Mouse (Mus musculus) embryo, embryonic 11 days (tissue): ENCODE data around the gene Il33.
A peak's percentile ranks its signal among the peaks of the same experiment; 100 is the strongest.
"Not testable (repeated sequence)": the region's sequence is repeated elsewhere in the genome, so short reads cannot be mapped to it uniquely, and the experiment has no call there.

Experiments
- DNase-seq: peaks from one replicate; pipeline ENCODE4 v3.0.0-alpha.2; 2015

The Il33 gene

DNA sequence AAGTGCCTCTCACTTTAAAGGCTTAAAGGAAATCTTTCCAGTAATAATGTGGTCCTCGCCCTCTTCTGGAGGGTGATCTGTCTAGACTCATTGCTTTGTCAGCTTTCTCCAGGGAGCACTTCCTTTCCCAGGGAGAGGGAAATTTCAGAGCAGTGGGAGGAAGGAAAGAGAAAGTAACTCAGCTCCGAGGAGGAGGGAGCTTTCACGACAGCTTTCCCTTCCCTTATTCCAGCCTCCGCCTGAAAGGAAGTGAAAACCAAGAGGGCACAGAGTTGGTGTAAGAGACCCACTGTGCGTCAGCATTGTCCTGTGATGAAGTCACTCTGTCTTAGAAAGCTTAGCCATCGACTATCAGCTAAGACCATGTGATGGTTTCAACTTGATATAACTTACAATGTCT, 15.3 kb downstream of the Il33 start:
- no peak for DNase-seq

DNA sequence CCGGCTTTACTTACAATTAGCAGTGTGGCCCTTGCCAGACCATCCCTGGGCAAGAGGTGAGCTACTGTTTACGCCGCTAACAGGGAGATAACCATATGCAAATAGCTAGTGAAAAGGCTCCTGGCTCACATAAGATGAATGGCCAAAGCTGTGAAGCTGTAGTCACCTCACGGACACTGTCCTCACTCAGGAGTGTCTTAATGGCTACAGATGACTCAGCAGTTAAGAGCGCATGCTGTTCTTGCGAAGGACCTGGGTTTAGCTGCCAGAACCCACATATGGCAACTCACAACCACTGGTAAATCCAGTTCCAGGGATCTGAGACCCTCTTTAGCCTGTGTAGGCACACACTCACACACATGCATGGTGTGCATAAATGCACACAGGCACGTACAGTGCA, 16.3 kb downstream of the Il33 start:
- no peak for DNase-seq

DNA sequence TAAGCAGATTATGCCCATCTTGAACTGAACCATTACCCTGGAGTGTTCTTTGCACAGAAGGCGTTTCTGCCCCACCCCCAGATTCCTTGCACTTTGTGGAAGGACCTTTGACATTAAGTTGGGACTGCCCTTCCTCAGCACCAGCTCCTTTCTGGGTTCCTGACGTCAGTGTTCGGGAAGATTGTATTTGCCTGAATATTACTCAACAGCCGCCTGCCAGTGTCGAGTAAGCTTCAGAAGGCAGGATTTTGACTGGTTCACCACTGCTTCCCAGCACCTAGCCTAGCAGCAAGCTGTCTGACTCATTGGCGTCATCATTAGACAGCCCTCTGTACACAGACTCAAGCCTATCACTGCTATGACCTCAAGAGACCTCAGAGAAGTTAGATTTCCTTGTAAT, 17.4 kb downstream of the Il33 start:
- no peak for DNase-seq

DNA sequence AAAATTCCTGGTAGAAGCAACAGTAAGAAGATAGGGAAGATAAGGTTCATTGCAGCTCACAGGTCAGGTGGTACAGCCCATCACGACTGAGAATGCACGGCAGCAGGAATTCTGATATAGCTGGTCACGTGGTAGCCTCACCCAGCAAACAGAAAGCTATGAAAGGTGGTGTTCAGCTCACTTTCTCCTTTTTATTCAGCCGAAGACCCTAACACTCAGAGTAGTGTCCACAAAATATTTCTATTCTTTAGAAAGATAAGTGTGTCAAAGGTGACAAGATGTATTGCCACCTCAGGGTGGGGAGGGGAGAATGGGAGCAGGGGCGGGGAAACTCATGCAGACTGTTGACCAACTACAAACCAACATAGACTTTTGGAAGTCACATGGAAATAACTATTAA, 19.5 kb downstream of the Il33 start:
- DNase-seq, result no peak

DNA sequence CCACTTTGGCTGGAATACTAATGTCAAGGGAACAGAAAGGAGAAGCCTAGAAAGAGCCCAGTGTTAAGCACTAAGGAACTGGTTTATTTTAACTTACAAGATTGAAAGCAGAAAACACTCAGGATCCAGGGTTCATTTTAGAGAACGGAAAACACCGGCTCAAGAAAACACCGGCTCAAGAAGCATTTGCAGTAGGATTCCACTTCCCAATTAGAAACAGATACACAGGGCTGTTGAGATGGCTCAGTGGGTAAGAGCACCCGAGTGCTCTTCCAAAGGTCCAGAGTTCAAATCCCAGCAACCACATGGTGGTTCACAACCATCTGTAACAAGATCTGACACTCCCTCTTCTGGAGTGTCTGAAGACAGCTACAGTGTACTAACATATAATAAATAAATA, 20.0 kb downstream of the Il33 start:
- DNase-seq, result not testable (repeated sequence)

DNA sequence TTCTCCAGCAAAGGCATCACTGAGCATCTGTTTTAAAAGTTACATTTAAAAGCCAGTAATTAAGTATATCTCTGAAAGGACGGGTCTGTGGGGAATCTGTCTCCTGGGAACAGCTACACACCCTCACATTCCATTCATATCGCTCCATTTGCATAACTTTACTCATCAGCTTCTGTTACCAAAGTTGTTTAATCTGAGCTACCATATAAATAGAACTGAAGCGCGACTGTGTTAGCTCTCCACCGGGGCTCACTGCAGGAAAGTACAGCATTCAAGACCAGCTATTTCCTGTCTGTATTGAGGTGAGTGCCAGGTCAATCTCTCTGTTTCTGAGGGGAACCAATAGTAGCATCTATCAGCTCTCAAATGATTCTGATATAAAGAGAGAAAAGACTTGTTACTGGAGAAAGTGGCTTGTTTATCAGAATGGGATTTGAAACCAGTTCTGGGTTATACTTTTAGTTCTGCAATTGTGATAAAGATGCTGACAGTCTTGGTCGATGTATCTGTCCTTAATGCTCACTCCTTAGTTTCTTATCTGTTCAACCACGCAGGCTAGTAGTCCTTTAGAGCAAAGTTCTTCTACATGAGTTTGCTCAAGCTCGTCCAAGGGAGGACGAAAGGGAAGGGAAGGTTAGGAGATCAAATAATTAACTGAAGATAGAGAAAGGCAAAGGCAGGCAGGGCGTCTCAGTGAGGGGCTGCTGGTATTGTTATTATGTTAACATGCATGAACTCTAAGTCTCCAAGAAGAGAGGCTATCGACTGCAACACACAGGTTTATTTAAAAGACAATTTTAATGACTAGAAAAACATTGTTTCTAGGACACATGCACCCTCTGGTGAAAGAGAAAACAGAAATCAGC, 20.9 kb downstream of the Il33 start:
- DNase-seq, result peak; percentile 21

DNA sequence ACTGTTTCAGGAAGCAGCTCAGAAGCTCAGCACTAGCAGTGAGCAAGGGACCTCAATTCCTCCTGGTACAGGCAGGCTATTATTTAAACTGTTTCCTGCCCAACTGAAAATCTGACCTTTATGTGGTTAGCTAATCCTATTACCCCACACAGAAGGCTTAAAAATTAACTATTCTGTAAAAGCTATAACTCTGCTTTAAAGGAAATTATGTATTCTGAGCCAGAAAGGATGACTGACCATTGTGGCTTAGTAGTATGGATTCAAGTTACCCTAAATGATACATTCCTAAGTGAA, 21.5 kb downstream of the Il33 start:
- no peak for DNase-seq

DNA sequence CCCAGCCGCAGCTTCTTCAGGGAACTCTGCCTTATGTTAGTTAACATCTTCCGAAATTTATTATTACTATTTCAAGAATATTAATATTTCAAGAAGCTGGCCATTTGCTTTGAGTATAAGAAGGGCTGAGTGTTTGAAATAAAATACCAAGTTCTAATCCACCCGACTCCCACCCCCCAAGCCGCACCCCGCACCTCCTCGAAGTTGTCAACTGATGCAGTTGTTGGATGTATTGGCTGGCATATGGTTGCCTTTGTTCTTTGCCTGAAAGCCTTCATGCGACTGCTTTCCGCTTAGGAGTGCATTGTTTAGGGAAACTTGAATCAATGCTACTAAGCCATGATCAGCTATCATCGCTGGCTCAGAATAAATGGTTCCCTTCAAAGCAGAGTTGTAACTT, 22.1 kb downstream of the Il33 start:
- no peak for DNase-seq

DNA sequence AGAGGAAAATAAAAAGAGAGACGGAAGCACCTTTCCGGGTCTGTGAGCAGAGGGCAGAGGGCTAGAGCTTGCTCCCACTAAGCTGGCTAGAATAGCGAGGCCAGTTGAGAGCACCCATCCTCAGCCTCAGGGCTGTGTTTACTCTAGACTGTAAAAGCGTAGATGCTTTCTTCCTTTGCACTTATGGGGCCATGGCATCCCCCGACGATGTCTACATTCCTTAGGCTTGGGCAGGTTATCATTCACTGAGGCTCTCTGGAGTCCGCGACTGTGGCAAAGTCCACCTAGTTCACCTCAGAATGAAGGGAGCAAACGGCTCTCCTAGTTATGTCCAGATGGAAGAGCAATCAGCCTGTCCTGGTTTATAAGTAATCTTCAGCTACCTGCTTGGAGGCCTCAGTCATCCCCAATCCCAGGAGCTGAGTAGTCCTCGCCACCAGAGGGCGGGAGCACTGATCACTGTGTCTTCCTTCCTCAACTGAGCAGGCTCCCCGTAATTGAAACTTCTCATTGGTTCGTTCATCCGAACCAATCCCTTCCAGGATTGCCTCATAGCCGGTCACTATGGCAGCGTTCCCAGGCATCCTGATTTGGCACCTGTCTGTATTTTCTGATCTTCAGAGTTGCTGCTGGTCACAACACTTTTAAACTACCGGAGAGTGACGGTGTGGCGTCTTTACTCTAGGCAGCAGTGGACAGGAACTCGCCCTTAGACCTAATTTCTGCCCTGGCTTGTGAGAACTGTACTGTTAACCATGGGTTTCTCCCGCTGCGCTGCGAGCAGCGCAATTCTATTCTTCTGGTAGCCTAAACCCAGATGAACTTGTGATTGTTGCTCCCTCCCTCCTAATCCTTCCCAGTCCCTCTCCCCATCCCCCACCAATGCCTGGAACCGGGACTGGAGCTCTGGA, 23.2 kb downstream of the Il33 start:
- DNase-seq, result peak; percentile 88

DNA sequence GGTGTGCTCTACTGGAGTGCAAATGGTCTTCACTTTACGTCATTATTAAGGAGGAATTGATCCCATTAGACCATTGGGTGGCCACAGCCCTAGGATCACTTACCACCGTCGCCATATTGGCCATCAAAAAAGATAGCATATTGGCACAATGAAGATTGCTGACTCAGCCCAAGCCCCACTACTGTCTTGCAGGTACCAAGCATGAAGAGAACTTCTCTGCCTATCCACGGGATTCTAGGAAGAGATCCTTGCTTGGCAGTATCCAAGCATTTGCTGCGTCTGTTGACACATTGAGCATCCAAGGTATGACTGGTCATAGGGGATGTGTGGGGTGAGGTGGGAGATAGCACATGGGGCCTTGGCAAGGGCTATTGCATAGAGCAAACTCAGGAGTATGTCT, 27.6 kb downstream of the Il33 start:
- no peak for DNase-seq

DNA sequence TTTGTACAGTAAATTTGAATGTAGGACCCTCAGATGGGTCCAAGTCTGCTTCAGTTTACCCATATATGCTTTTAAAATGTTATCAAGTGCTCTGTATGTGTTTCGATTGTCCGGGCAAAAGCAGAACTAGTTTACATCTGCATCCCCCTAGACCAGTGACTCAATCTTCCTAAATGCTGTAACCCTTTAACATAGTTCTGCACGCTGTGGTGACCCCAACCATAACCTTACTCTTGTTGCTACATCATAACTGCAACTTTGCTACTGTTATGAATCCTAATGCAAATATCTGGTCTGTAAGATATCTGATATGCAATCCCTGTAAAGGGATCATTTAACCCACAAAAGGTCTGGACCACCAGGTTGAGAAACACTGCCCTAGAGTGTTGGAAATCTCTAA, 28.9 kb downstream of the Il33 start:
- no peak for DNase-seq

DNA sequence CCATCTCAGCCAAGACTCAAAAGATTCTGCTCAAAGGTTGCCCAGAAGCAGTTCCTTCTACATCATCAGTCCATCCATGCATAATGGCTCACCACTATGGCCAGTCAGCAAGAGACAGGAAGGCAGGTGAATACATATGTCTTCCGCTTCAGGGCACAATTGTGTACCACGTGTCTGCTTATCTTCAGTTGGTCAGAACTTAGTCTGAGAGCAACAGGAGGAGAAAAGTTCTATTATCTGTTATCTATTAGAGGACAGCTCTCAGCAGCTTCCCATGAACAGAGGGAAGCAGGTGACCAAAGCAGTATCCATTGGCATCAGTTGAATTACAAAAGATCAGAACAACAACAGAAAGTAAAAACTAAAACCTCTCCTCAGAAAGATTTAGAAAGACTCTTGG, 30.5 kb downstream of the Il33 start:
- no peak for DNase-seq

DNA sequence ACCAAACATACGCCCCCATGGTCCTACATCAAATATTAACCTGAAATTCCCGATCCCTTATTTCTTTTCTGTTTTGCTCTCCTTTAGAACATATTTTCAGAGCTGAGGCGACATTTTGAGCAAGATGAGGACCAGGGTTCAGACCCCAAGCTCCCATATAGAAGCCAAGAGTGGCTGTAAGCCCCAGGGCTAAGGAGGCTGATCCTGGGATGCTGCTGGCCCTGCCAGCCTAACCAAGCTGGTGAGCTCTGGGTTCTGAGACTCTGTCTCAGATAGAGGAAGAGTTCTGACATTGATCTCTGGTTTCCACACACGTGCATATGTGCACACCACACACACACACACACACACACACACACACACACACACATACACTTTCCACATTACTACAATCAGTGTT, 36.0 kb downstream of the Il33 start:
- DNase-seq, result no peak

DNA sequence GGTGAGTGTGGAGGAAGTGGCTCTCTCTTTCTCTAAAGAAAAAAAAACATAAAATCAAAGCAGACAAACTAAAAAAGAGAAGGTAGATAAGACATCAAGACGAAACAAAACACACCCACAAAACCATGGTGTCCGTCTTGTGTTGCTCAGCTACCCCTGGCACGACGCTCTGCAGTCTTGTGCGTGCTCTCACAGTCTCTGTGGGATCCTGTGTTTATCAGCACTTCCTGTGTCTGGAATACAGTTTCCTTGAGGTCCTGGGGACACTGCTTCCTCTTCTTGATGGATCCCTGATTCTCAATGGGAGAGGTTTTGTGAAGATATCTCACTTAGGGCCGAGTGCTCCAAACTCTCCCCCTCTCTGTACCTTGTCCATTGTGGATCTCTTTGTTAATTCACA, 36.9 kb downstream of the Il33 start:
- DNase-seq, result no peak

DNA sequence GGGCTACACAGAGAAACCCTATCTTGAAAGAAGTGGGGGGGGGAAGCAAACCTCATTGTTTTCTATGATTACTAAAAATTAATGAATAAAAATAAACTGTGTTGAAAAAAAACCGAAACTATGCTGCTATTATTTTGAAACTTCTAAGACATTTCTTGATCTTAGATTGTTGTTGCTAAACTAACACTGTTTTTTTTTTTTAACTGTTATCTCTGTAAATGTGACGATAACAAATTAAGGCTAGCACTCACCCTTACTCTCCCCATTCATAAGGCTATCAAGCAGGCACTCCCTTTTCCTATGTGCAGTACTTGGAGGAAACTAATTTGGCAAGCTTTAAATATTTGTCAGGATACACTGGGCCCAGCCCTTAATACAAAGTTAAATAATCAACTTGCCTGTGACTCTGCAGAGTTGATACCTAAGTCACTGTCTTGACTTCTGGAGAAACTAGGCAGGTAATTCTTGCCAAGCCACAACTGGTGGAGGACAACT, 38.7 kb downstream of the Il33 start:
- DNase-seq, result no peak

DNA sequence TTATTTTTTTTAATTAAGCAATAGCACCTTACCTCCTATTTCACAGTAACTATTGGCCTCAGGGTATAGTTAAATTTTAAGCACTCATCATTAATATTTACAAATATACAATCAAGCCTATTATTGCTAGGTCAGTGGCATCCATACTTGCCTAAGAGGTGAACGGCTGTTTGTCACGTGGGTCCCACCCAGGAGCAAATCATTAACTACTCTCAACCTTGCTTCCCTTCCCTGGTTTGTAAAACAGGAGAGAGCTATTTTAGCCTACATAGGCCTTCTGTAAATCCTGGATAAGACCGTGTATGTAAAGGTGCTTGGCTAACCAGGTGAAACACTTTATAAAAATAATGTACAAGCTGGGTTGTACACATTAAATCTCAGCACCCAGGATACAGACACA, 43.0 kb downstream of the Il33 start:
- no peak for DNase-seq

DNA sequence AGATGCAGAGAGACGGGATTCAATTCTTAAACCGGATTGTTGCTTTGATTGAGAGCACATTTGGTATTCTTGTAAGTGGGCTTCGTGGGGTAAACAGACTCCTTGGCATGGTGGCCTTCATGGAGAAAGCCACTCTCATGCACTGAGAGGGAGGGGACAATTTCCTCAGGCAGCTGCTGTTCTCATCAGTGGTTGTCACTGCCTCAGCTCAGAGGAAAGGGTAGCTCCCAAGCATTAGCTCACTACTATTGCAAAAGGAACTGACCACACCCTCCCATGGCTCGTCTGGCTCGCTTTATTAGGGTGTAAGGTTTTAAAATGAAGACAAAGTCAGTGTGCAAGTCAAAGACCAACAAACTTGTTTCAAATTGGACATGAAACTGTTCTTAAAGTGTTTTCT, 48.5 kb downstream of the Il33 start:
- no peak for DNase-seq

DNA sequence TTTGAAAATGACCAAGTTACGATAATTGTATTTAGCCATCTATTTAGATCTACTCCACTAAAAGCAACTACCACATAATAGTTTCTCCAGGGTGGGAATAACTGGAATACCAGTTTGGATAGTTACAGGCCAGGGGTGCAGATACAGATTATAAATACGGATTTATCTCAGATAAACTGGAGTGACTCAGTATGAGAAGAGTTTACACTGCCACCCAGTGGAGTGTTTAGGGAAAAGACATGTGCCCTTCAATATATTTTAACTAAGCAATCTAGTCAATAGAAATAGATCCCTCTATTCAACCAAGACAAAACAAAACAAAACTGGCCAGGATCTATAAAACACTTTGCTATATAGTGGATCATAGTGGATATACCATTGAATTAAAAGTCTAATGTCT, 53.9 kb downstream of the Il33 start:
- DNase-seq, result peak; percentile 56

DNA sequence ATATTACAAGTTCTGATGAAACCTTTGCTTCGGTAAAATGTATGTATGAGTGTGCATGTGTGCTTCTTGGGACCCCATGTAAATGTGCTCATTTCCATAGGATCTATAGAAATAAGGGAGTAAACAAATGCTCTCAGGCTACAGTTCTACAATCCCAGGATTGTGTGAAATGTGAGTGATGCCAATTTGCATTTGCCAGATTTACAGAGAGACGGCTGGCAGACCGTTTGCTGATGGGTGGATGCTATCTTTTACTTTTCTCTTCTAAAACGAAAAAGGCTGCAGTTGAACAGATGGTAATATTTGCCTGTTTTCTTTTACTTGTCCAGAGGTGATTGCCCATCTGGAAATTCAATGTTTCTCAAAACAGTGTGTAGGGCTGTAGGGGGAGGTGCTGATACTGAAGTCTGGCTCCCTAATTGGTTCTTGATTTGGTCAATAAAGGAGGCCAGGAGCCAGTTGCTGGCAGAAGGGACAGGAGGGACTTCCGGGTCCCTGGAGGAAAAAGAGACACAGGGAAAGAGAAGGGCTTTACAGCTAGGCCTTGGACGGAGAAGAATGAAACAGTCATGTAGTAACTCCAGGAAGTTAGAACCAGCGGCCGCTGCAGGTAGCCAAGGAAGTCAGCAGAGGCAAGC, 54.7 kb downstream of the Il33 start:
- DNase-seq, result no peak

DNA sequence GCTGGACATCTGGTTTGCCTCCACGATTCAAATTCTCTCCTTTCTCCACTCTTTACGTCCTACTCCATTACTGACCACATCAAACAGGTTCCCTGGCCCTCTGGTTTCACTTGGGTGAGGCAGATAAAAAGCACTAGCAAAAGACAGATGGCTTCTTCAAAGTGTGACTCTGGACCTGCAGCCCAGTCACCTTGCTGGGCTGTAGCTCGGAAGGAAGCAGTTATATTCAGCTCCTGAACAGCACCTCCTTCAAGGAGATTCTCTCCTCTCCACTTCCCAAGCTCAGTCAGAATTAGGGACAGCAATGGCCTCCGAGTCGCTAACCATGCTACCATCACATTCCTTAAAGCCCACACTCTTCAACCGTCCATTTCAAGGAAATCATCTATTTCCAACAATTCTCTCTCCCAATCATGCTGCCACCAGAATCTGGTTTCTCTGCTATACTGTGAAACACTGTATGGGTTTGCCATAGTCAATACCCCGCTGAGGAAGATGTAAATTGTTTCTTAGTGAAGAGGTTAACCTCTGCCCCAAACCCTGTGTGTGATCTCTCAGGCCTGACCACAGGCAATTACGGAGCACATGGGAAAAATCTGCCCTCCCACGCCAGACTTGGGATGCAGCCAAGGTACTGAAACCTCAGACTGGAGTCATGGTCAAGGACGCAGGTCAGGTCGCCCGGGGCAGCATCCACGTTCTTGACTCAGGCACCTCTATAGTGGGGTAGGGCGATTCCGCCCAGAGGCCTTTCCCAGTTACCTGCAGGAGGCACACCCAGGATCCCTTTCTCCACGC, 59.5 kb downstream of the Il33 start:
- peak; percentile 5 for DNase-seq

DNA sequence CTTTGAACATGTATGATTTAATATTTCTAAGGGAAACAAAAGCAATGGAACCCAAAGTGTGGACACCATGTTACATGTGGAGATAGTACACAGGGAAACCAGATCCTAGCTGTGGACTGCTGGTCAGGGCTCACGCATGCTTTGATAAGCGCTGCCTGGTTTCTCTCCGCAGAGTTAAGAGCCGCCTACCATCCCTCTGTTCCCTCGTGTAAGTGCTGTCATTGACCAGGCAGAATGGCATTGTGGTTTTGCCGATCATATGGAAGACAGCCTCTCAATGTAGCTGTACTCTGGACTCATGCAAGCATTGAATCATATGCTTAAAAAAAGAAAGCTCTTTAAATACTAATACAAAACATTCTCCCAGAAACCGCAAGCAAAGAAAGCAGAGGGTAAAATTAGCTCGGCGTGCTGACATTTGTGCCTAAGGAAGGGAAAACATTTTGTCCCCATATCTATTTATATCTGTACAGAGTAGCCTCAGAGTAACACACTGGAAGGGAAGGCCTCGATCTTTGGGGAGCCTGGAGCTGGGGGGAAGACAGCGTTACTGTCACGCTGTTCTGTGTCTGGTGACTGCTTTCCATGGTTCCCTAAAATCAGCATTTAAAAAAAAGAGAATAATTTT, 61.7 kb downstream of the Il33 start:
- no peak for DNase-seq
